Comparison of ENCODE assay signal across 9 mouse cellular contexts in genomic region chr13:70590248-70590762, GRCm38 (mm10). TPM values are rescaled to one million over a fixed set of nuclear protein-coding genes. Genes with fewer than 3 reads are reported as not detected.
DNase-seq lines count a peak whose midpoint lies in the region; ATAC-seq lines count a peak whose summit lies in the region.
"Had no signal": no experiment of that assay in that cellular context is flagged by ENCODE, and none has a peak within 500 bp of the region (broad histone marks: within the 10 kb centered on the region; RNA-seq: fewer than 3 reads in every experiment).

No protein-coding gene starts in this region.

- H3K9me3 ChIP-seq in embryonic facial prominence, embryonic 15.5 days (replicated peaks): no peaks in the 10 kb centered on the region
- no peaks in the 10 kb centered on the region for H3K9me3 ChIP-seq in embryonic facial prominence, embryonic 10.5 days
- H3K9me3 ChIP-seq: midbrain, embryonic 12.5 days had no signal

- H3K27ac ChIP-seq in embryonic facial prominence, embryonic 15.5 days (replicated peaks): no peak overlapping the region; the same call in 1 of the 2 replicates
- H3K27ac ChIP-seq in embryonic facial prominence, embryonic 10.5 days (replicated peaks): no peak overlapping the region
- H3K27ac ChIP-seq: midbrain, embryonic 12.5 days had no signal

- DNase-seq in embryonic facial prominence, embryonic 10.5 days (ENCODE audit: low spot score): no peak
- DNase-seq in adrenal gland, adult 8-10 months: peak; percentile 62
- DNase-seq in gastrocnemius, postnatal 14 days: peak; percentile 86
- DNase-seq in layer of hippocampus, postnatal 14 days (ENCODE audit: low spot score in 2 of 2): peak; percentile 17 to 60
- no peak for DNase-seq in embryo, embryonic 10.5 days (ENCODE audit: low spot score)
- no peak for DNase-seq in thymus, adult 18-20 months

- WGBS in embryonic facial prominence, embryonic 15.5 days: 82% methylated on average over 7 of the region's 7 CpGs
- 96% methylated on average over 7 of the region's 7 CpGs for WGBS in embryonic facial prominence, embryonic 10.5 days

- H3K4me3 ChIP-seq in embryonic facial prominence, embryonic 15.5 days (replicated peaks): no peak overlapping the region
- H3K4me3 ChIP-seq in embryonic facial prominence, embryonic 10.5 days: no peak overlapping the region
- H3K4me3 ChIP-seq: midbrain, embryonic 12.5 days had no signal

- 0 out of 2 replicates have a peak, but pooled peaks have one; percentile 20 for ATAC-seq in embryonic facial prominence, embryonic 15.5 days (ENCODE audit: insufficient number of reproducible peaks, low FRiP score, low TSS enrichment, low read depth)
- no peak for ATAC-seq in erythroid progenitor cell, adult 5-6 weeks (replicated peaks; ENCODE audit: low FRiP score, poor library complexity, severe bottlenecking)

- H3K4me2 ChIP-seq in embryonic facial prominence, embryonic 15.5 days (replicated peaks): no peak overlapping the region
- H3K4me2 ChIP-seq: midbrain, embryonic 12.5 days had no signal

- H3K9ac ChIP-seq in embryonic facial prominence, embryonic 15.5 days: no peak overlapping the region
- H3K9ac ChIP-seq: midbrain, embryonic 12.5 days had no signal

- no peaks in the 10 kb centered on the region for H3K27me3 ChIP-seq in embryonic facial prominence, embryonic 15.5 days
- no peaks in the 10 kb centered on the region for H3K27me3 ChIP-seq in embryonic facial prominence, embryonic 10.5 days (replicated peaks; ENCODE audit: low read depth, poor library complexity, severe bottlenecking)
- H3K27me3 ChIP-seq: midbrain, embryonic 12.5 days had no signal

- intact Hi-C loops in gastrocnemius, postnatal 14 days (cut with DNase I; ENCODE audit: low total_unique reads): no loop called here

- H3K36me3 ChIP-seq in embryonic facial prominence, embryonic 15.5 days: peaks cover 79% of the 10 kb centered on the region
- peaks cover 100% of the 10 kb centered on the region for H3K36me3 ChIP-seq in embryonic facial prominence, embryonic 10.5 days (replicated peaks)

- no peaks in the 10 kb centered on the region for H3K4me1 ChIP-seq in embryonic facial prominence, embryonic 15.5 days
- H3K4me1 ChIP-seq in embryonic facial prominence, embryonic 10.5 days: no peaks in the 10 kb centered on the region
- H3K4me1 ChIP-seq: midbrain, embryonic 12.5 days had no signal

RNA-seq across cellular contexts. Expression of gene Ice1, which starts 47.1 kb away (rescaled TPM):
- polyA plus RNA-seq in embryonic facial prominence, embryonic 15.5 days (2015; fragmentation: Nextera tagmentation; extraction: Ambion mirVana): 16.0 and 19.0 TPM in 2 replicates
- polyA plus RNA-seq in embryonic facial prominence, embryonic 10.5 days (2016; fragmentation: Nextera tagmentation; extraction: Ambion mirVana): 23.6 and 25.2 TPM in 2 replicates
- 10 to 100 TPM; 28.2 to 42.2 (median 34.3) TPM for total RNA-seq in adrenal gland, adult 8-10 months (2022)
- total RNA-seq in gastrocnemius, postnatal 14 days (2021): 10 to 100 TPM; 16.3 to 17.9 TPM
- 10 to 100 TPM; 60.6 to 67.0 TPM for total RNA-seq in layer of hippocampus, postnatal 14 days (2021)
- 8.4 and 14.4 TPM in 2 replicates for total RNA-seq in erythroid progenitor cell, adult 5-6 weeks (2015; ENCODE audit: low replicate concordance)
- 2.8 and 4.4 TPM in 2 replicates for total RNA-seq in erythroid progenitor cell, adult 5-6 weeks (2017; ENCODE audit: low replicate concordance)

Comparison
In these comparisons a context has a peak if more than half of its experiments do, and no peak if none do; other contexts are left out.
1. DNase-seq: peak in adrenal gland, adult 8-10 months (single experiment), gastrocnemius, postnatal 14 days (single experiment) and layer of hippocampus, postnatal 14 days (2 of 2); none in embryonic facial prominence, embryonic 10.5 days (single experiment), embryo, embryonic 10.5 days (single experiment) and thymus, adult 18-20 months (0 of 2).